Mouse (Mus musculus) kidney, embryonic 14.5 days (tissue): ENCODE measurements around the gene Rgn. TPM values are rescaled to one million over a fixed set of nuclear protein-coding genes. Genes with fewer than 3 reads are reported as not detected.

Source experiments
- ATAC-seq: fragments of 200-750 bp; cut with Nextera tagmentation; 2 replicates; pipeline ENCODE4 v1.8.0; 2017; ENCODE audit warnings: moderate number of reproducible peaks, mild to moderate bottlenecking, moderate TSS enrichment, moderate library complexity; ENCODE audit not compliant: low FRiP score, low TSS enrichment
- H3K27ac ChIP-seq: fragments of 300-500 bp; sonication (generic); 2 replicates; pipeline ENCODE4 v1.5.1; 2014; ENCODE audit warnings: low read depth, mild to moderate bottlenecking, low read length, moderate library complexity, mixed read lengths
- H3K27me3 ChIP-seq: fragments of 300-500 bp; sonication (generic); 2 replicates; pipeline ENCODE4 v1.6.1; 2014; ENCODE audit warnings: mild to moderate bottlenecking, low read length; ENCODE audit not compliant: control insufficient read depth, insufficient read depth
- H3K36me3 ChIP-seq: fragments of 300-500 bp; sonication (generic); 2 replicates; pipeline ENCODE4 v1.6.1; 2014; ENCODE audit warnings: low read length, mixed read lengths; ENCODE audit not compliant: control insufficient read depth, insufficient read depth
- H3K4me1 ChIP-seq: fragments of 300-500 bp; sonication (generic); 2 replicates; pipeline ENCODE4 v1.6.1; 2014; ENCODE audit warnings: low read length, mixed read lengths; ENCODE audit not compliant: control insufficient read depth, insufficient read depth
- H3K4me2 ChIP-seq: fragments of 300-500 bp; sonication (generic); replicated peaks from 2 replicates; pipeline ENCODE4 v1.6.1; 2014; ENCODE audit warnings: low read depth, mild to moderate bottlenecking, low read length
- H3K4me3 ChIP-seq: fragments of 300-500 bp; sonication (generic); 2 replicates; pipeline ENCODE4 v1.5.1; 2014; ENCODE audit warnings: mild to moderate bottlenecking, low read length
- H3K9ac ChIP-seq: fragments of 300-500 bp; sonication (generic); 2 replicates; pipeline ENCODE4 v1.6.1; 2014; ENCODE audit warnings: low read depth, mild to moderate bottlenecking, low read length, moderate library complexity
- H3K9me3 ChIP-seq: fragments of 300-500 bp; sonication (generic); 2 replicates; pipeline ENCODE4 v1.6.1; 2016; ENCODE audit warnings: low read length; ENCODE audit not compliant: control insufficient read depth
- whole genome bisulfite sequencing: fragments of 180-500 bp; shearing (Covaris S2); extraction: QIAGEN DNeasy Blood & Tissue Kit; methylation state at CpG from one replicate; pipeline ENCODE4 v1.1.7; 2014; 5-methylcytosine and 5-hydroxymethylcytosine counted together
- polyA plus RNA-seq: library from polyadenylated mRNA; unstranded; fragments of >200 nt; fragmentation: Nextera tagmentation; extraction: Ambion mirVana; gene quantifications from 2 replicates; pipeline ENCODE4 v1.2.1, GENCODE M21; 2014

Rgn gene
- polyA plus RNA-seq, 1 experiment from 2014 or later, result 6.2 TPM

- no peak overlapping the region for H3K27ac ChIP-seq
- no peak overlapping the region for H3K4me2 ChIP-seq
- no peaks in the 10 kb centered on the region for H3K9me3 ChIP-seq
- WGBS, result 76% methylated on average over 2 of the region's 2 CpGs
- H3K36me3 ChIP-seq, result no peaks in the 10 kb centered on the region
- no peaks in the 10 kb centered on the region for H3K4me1 ChIP-seq
- no peak overlapping the region for H3K9ac ChIP-seq
- ATAC-seq, result no peak
- H3K4me3 ChIP-seq, result no peak overlapping the region
- no peaks in the 10 kb centered on the region for H3K27me3 ChIP-seq
These were observed 2.6 kb downstream of the Rgn start for GRCm38 (mm10) chrX:20552199-20552598.

GRCm38 (mm10) chrX:20561846-20562245, 12.3 kb downstream of the Rgn start:
- no peak overlapping the region for H3K27ac ChIP-seq
- H3K9me3 ChIP-seq, result no peaks in the 10 kb centered on the region
- H3K27me3 ChIP-seq, result no peaks in the 10 kb centered on the region
- ATAC-seq, result no peak
- no peak overlapping the region for H3K9ac ChIP-seq
- H3K4me1 ChIP-seq, result no peaks in the 10 kb centered on the region
- no peak overlapping the region for H3K4me3 ChIP-seq
- H3K4me2 ChIP-seq, result no peak overlapping the region
- 36% methylated on average over 1 of the region's 1 CpGs for WGBS
- H3K36me3 ChIP-seq, result no peaks in the 10 kb centered on the region

- no peaks in the 10 kb centered on the region for H3K9me3 ChIP-seq
- no peaks in the 10 kb centered on the region for H3K36me3 ChIP-seq
- no peak overlapping the region for H3K27ac ChIP-seq
- no peak overlapping the region for H3K4me3 ChIP-seq
- no peak overlapping the region for H3K4me2 ChIP-seq
- H3K9ac ChIP-seq, result no peak overlapping the region
- 71% methylated on average over 4 of the region's 4 CpGs for WGBS
- H3K4me1 ChIP-seq, result no peaks in the 10 kb centered on the region
- no peaks in the 10 kb centered on the region for H3K27me3 ChIP-seq
- no peak for ATAC-seq
These were observed 14.4 kb downstream of the Rgn start for GRCm38 (mm10) chrX:20563941-20564340.

- Histone ChIP-seq H3K9me3 (no peaks in the 10 kb centered on the region), H3K27ac (no peak overlapping the region), H3K27me3 (no peaks in the 10 kb centered on the region), H3K4me1 (no peaks in the 10 kb centered on the region), H3K4me2 (no peak overlapping the region), H3K36me3 (no peaks in the 10 kb centered on the region), H3K9ac (no peak overlapping the region), H3K4me3 (no peak overlapping the region)
- 69% methylated on average over 2 of the region's 2 CpGs for WGBS
- no peak for ATAC-seq
These were observed 21.4 kb downstream of the Rgn start for GRCm38 (mm10) chrX:20571024-20571423.

- no peak overlapping the region for H3K4me2 ChIP-seq
- no peak overlapping the region for H3K27ac ChIP-seq
- H3K4me1 ChIP-seq, result no peaks in the 10 kb centered on the region
- no peaks in the 10 kb centered on the region for H3K9me3 ChIP-seq
- no peaks in the 10 kb centered on the region for H3K36me3 ChIP-seq
- no peak overlapping the region for H3K4me3 ChIP-seq
- no peak for ATAC-seq
- WGBS, result 60% methylated on average over 9 of the region's 9 CpGs
- H3K27me3 ChIP-seq, result no peaks in the 10 kb centered on the region
- no peak overlapping the region for H3K9ac ChIP-seq
These were observed 23.1 kb downstream of the Rgn start for GRCm38 (mm10) chrX:20572683-20573082.

- ATAC-seq, result no peak
- Histone ChIP-seq H3K9me3 (no peaks in the 10 kb centered on the region), H3K9ac (no peak overlapping the region), H3K27me3 (no peaks in the 10 kb centered on the region), H3K27ac (no peak overlapping the region), H3K4me1 (no peaks in the 10 kb centered on the region), H3K4me2 (no peak overlapping the region), H3K36me3 (no peaks in the 10 kb centered on the region), H3K4me3 (no peak overlapping the region)
- WGBS, result 89% methylated on average over 4 of the region's 4 CpGs
These were observed 24.3 kb downstream of the Rgn start for GRCm38 (mm10) chrX:20573927-20574326.

GRCm38 (mm10) chrX:20587968-20588367, 38.4 kb downstream of the Rgn start:
- Histone ChIP-seq H3K9ac (no peak overlapping the region), H3K4me1 (no peaks in the 10 kb centered on the region), H3K4me3 (no peak overlapping the region), H3K4me2 (no peak overlapping the region), H3K27me3 (no peaks in the 10 kb centered on the region), H3K27ac (no peak overlapping the region), H3K36me3 (no peaks in the 10 kb centered on the region), H3K9me3 (no peaks in the 10 kb centered on the region)
- ATAC-seq, result no peak
- 21% methylated on average over 4 of the region's 4 CpGs for WGBS

GRCm38 (mm10) chrX:20608500-20608899, 58.9 kb downstream of the Rgn start:
- H3K9ac ChIP-seq, result no peak overlapping the region
- no peak overlapping the region for H3K4me2 ChIP-seq
- H3K4me3 ChIP-seq, result no peak overlapping the region
- no peak for ATAC-seq
- no peaks in the 10 kb centered on the region for H3K9me3 ChIP-seq
- H3K4me1 ChIP-seq, result no peaks in the 10 kb centered on the region
- H3K27me3 ChIP-seq, result no peaks in the 10 kb centered on the region
- no peaks in the 10 kb centered on the region for H3K36me3 ChIP-seq
- no peak overlapping the region for H3K27ac ChIP-seq
- WGBS, result 89% methylated on average over 4 of the region's 4 CpGs
